Mouse (Mus musculus): Measurements from ENCODE around the gene Arf3.

GRCm38 (mm10) chr15:98722854-98723253, 40.2 kb downstream of the Arf3 start:
- TF ChIP-seq CTCF (conservative IDR thresholded peaks at IDR 0.05; ENCODE audit: low read length): no peak
- no peak for TF ChIP-seq POU5F1 (IDR thresholded peaks at IDR 0.05; ENCODE audit: borderline replicate concordance, low read length)
- no peak for TF ChIP-seq NANOG (IDR thresholded peaks at IDR 0.05; ENCODE audit: borderline replicate concordance, low read length)

Data from E14TG2a.4 (cell line).